Mouse (Mus musculus): ENCODE measurements around the gene Hbs1l. TPM values are rescaled to one million over a fixed set of nuclear protein-coding genes. Genes with fewer than 3 reads are reported as not detected.
A peak's percentile ranks its signal among the peaks of the same experiment; 100 is the strongest.

The Hbs1l gene
- total and polyA plus RNA-seq, 3 experiments: 103 to 115 TPM; not detected in 1

- TF ChIP-seq NRF1 (IDR thresholded peaks at IDR 0.05; ENCODE audit: insufficient read depth, low read depth, low read length, poor library complexity, severe bottlenecking): no peak
- TF ChIP-seq GATA1 (IDR thresholded peaks at IDR 0.05; ENCODE audit: low read depth, low read length): peak; percentile 79
Measured at GRCm38 (mm10) chr10:21254266-21255140, 41.3 kb upstream of the Hbs1l start (continued).

- TF ChIP-seq MAX (IDR thresholded peaks at IDR 0.05; ENCODE audit: low read length): no peak
- TF ChIP-seq ZMIZ1 (IDR thresholded peaks at IDR 0.05; ENCODE audit: low read depth, low read length): no peak
- TF ChIP-seq RCOR1 (IDR thresholded peaks at IDR 0.05; ENCODE audit: low read depth, low read length): no peak
- no peak for TF ChIP-seq POLR2AphosphoS5 (IDR thresholded peaks at IDR 0.05; ENCODE audit: borderline replicate concordance, low read depth, low read length)
- TF ChIP-seq CTCF (IDR thresholded peaks at IDR 0.05 in 2 of 3, conservative IDR thresholded peaks at IDR 0.05 in 1 of 3; ENCODE audit: control insufficient read depth in 1 of 3, insufficient read depth in 1 of 3, low read depth in 2 of 3, low read length in 3 of 3, poor library complexity in 1 of 3, severe bottlenecking in 1 of 3): peak in 2 of 3 experiments; percentile 47 to 50; a peak in 4 of 6 replicates
- TF ChIP-seq EP300 (IDR thresholded peaks at IDR 0.05; ENCODE audit: low read depth in 1 of 2, low read length in 2 of 2): no peak
- no peak for TF ChIP-seq GABPA (IDR thresholded peaks at IDR 0.05; ENCODE audit: low read depth, low read length)
- TF ChIP-seq MEF2A (IDR thresholded peaks at IDR 0.05; ENCODE audit: extremely low read depth, insufficient replicate concordance, low read depth, low read length, poor library complexity, severe bottlenecking): no peak
- peak; percentile 56 for TF ChIP-seq RAD21 (IDR thresholded peaks at IDR 0.05; ENCODE audit: low read depth, low read length)
- TF ChIP-seq MYC (IDR thresholded peaks at IDR 0.05; ENCODE audit: low read depth, low read length): no peak
- TF ChIP-seq SMC3 (IDR thresholded peaks at IDR 0.05; ENCODE audit: low read depth, low read length): peak; percentile 62
- no peak for TF ChIP-seq POLR2AphosphoS2 (IDR thresholded peaks at IDR 0.05; ENCODE audit: low read length)
- TF ChIP-seq ZNF384 (IDR thresholded peaks at IDR 0.05; ENCODE audit: low read depth, low read length): no peak
- no peak for TF ChIP-seq MYB (IDR thresholded peaks at IDR 0.05; ENCODE audit: low read depth, low read length)
- TF ChIP-seq ZC3H11A (IDR thresholded peaks at IDR 0.05; ENCODE audit: low read depth, low read length): peak; percentile 56
- TF ChIP-seq CHD1 (IDR thresholded peaks at IDR 0.05; ENCODE audit: low read depth, low read length): no peak
- no peak for TF ChIP-seq GATA1 (IDR thresholded peaks at IDR 0.05; ENCODE audit: low read depth, low read length)
- no peak overlapping the region for H3K27ac ChIP-seq (ENCODE audit: control insufficient read depth, low read depth, low read length)
- peak; percentile 49 for DNase-seq (ENCODE audit: low read depth, low spot score)
- H3K27me3 ChIP-seq (ENCODE audit: control insufficient read depth in 1 of 2, insufficient read depth in 2 of 2, low read length in 2 of 2): no peaks in the 10 kb centered on the region
- no peak overlapping the region for H3K4me3 ChIP-seq (ENCODE audit: control insufficient read depth in 1 of 2, insufficient read depth in 1 of 2, low read depth in 2 of 2, low read length in 2 of 2)
- H3K9me3 ChIP-seq (replicated peaks; ENCODE audit: insufficient read depth, low read length): no peaks in the 10 kb centered on the region
- H3K79me2 ChIP-seq (ENCODE audit: control insufficient read depth, insufficient read depth, low read length, poor library complexity): no peaks in the 10 kb centered on the region
- peaks cover 47 to 49% of the 10 kb centered on the region in 2 experiments for H3K4me1 ChIP-seq (ENCODE audit: control insufficient read depth in 1 of 2, insufficient read depth in 2 of 2, low read length in 2 of 2)
- peaks cover 0 to 54% of the 10 kb centered on the region in 2 experiments; a peak in 2 of 4 replicates for H3K36me3 ChIP-seq (ENCODE audit: control insufficient read depth in 1 of 2, insufficient read depth in 2 of 2, low read length in 2 of 2)
- H3K9ac ChIP-seq (ENCODE audit: control insufficient read depth, low read depth, low read length, poor library complexity, severe bottlenecking): no peak overlapping the region
Measured at GRCm38 (mm10) chr10:21257244-21257643, 38.5 kb upstream of the Hbs1l start.

Measured in MEL (cell line).